Mouse (Mus musculus) hindbrain, embryonic 10.5 days (tissue): ENCODE measurements around the gene Gjc3. TPM values are rescaled to one million over a fixed set of nuclear protein-coding genes. Genes with fewer than 3 reads are reported as not detected.
A peak's percentile ranks its signal among the peaks of the same experiment; 100 is the strongest.

Experiments used
- DNase-seq: peaks from one replicate; pipeline ENCODE4 v3.0.0-alpha.2; 2017; ENCODE audit warnings: low spot score
- H3K27ac ChIP-seq: fragments of 300-500 bp; sonication (generic); 2 replicates; pipeline ENCODE4 v1.5.1; 2016; ENCODE audit warnings: mild to moderate bottlenecking, moderate library complexity
- H3K27me3 ChIP-seq: fragments of 300-500 bp; sonication (generic); 2 replicates; pipeline ENCODE4 v1.6.1; 2016; ENCODE audit warnings: mild to moderate bottlenecking; ENCODE audit not compliant: poor library complexity, insufficient read depth, severe bottlenecking
- H3K36me3 ChIP-seq: fragments of 300-500 bp; sonication (generic); 2 replicates; pipeline ENCODE4 v1.6.1; 2016; ENCODE audit warnings: mild to moderate bottlenecking, moderate library complexity
- H3K4me1 ChIP-seq: fragments of 300-500 bp; sonication (generic); replicated peaks from 2 replicates; pipeline ENCODE4 v1.6.1; 2016; ENCODE audit warnings: mild to moderate bottlenecking
- H3K4me3 ChIP-seq: fragments of 300-500 bp; sonication (generic); 2 replicates; pipeline ENCODE4 v1.5.1; 2016; ENCODE audit warnings: mild to moderate bottlenecking, moderate library complexity
- H3K9me3 ChIP-seq: fragments of 300-500 bp; sonication (generic); 2 replicates; pipeline ENCODE4 v1.6.1; 2016; ENCODE audit warnings: mild to moderate bottlenecking, moderate library complexity
- WGBS: fragments of 180-500 bp; shearing (Covaris S2); methylation state at CpG from one replicate; pipeline ENCODE4 v1.1.7; 2016; 5-methylcytosine and 5-hydroxymethylcytosine counted together
- polyA plus RNA-seq: library from polyadenylated mRNA; unstranded; fragments of >200 nt; fragmentation: Nextera tagmentation; extraction: Ambion mirVana; gene quantifications from 2 replicates; pipeline ENCODE4 v1.2.1, GENCODE M21; 2016

Gene Gjc3
- 0.10 and 0.30 TPM in 2 replicates for polyA plus RNA-seq

DNA sequence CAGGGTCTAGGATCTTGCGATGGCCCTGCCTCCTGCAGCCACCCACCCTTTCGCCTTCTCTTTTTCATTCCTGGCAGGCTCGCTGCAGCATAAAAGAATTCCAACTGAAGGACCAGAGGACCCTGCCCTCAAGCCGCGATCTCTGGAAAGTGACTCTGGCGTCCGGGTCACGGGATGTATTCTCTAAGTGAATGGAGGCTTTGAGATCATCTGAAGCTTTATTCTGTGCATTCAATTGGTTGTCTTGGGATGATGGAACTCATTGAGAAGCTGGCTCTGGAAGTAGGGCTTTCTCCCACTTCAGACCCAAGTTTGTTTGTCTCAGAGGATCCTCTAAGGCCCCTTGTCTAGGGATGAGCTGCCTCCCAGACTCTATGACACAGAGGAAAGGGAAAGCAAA is at the start of gene Gjc3:
Gene Gjc3 (minus strand): TSS at position 154 of the 400 bp plus-strand sequence.
- WGBS: 44% methylated on average over 8 of the region's 8 CpGs
- H3K27me3 ChIP-seq: no peaks in the 10 kb centered on the region
- H3K4me3 ChIP-seq: no peak within 1 kb of the TSS
- DNase-seq: peak; percentile 15
- H3K36me3 ChIP-seq: no peaks in the 10 kb centered on the region
- peak within 1 kb of the TSS; percentile 24; the same call in 1 of the 2 replicates for H3K27ac ChIP-seq
- H3K9me3 ChIP-seq: no peaks in the 10 kb centered on the region
- peaks cover 10% of the 10 kb centered on the region; the same call in 1 of the 2 replicates for H3K4me1 ChIP-seq

- no peaks in the 10 kb centered on the region for H3K9me3 ChIP-seq
- no peak overlapping the region for H3K27ac ChIP-seq
- no peak for DNase-seq
- no peaks in the 10 kb centered on the region for H3K27me3 ChIP-seq
- H3K4me3 ChIP-seq: no peak overlapping the region
- H3K36me3 ChIP-seq: no peaks in the 10 kb centered on the region
- WGBS: 92% methylated on average over 5 of the region's 5 CpGs
- 0 out of 2 replicates have a peak, but pooled peaks cover 4% of the 10 kb centered on the region for H3K4me1 ChIP-seq
Measured at GRCm38 (mm10) chr5:138012382-138012781, 49.5 kb upstream of the Gjc3 start.

DNA sequence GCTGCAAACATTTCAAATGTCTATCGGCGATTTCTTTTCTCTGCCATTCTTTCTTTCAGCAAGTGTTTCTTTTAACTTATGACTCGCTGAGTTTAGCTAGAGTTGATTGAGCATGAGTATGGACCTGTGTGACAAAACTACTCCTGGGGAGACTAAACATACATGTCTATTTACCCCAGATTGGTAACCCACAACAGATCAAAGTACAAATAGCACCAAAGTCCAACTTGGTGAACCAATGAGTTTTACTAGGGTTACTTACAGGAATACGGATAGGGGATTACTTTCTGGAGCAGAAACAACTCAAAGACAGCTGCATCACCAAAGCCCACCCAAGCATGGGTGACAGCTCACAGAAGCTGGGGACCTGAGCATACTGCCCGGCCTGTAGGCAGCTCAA is 46.5 kb upstream of the Gjc3 start:
- DNase-seq: no peak

DNA sequence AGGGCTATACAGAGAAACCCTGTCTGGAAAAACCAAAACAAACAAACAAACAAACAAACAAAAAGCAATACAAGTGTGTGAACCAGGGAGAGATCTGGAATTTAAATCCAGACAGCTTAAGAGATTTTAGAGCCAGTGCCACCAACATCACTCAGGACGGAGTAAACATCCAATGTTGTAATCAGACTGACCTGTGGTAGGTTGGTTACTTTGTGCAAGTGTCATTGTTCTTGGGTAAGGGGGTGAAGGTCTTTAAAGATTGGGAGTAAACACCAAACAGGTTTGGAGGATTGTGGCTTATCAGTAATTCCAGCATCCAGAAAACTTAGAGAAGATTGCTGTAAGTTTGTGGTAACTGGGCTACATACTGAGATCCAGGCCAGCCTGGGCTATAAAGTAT is 23.5 kb upstream of the Gjc3 start:
- H3K4me3 ChIP-seq: no peak overlapping the region
- DNase-seq: no peak
- no peaks in the 10 kb centered on the region for H3K4me1 ChIP-seq
- H3K27ac ChIP-seq: no peak overlapping the region
- WGBS: 84% methylated on average over 1 of the region's 1 CpGs
- 0 out of 2 replicates have a peak, but pooled peaks cover 3% of the 10 kb centered on the region for H3K9me3 ChIP-seq
- H3K27me3 ChIP-seq: no peaks in the 10 kb centered on the region
- H3K36me3 ChIP-seq: no peaks in the 10 kb centered on the region

More for the DNA sequence above, 46.5 kb upstream of the Gjc3 start:
- Histone ChIP-seq H3K9me3 (peaks cover 5% of the 10 kb centered on the region; the same call in 1 of the 2 replicates), H3K27me3 (no peaks in the 10 kb centered on the region), H3K27ac (no peak overlapping the region), H3K36me3 (no peaks in the 10 kb centered on the region), H3K4me3 (no peak overlapping the region), H3K4me1 (no peaks in the 10 kb centered on the region)
- WGBS: 92% methylated on average over 5 of the region's 5 CpGs

DNA sequence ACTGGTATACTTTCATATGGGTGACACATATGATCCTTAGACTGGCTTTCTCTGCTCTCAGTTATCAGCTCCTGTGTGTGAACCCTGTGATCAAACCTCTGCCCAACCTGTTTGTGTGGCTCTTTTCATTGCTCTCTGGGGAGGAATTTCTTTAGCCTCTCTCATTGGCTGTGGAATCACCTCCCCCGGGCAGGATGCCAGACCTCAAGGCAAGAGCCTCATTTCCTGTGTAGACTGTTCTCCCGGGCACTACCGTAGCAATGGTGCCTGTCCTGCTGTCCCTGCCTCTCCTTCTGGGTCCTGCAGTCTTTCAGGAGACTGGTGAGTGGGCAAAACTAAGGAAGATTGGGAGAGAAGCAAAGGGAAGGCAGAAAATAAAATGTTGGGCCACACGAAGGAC is 18.4 kb upstream of the Gjc3 start, which contains the start of gene Azgp1:
Gene Azgp1 (plus strand): TSS at position 221 of the 400 bp plus-strand sequence.
- H3K36me3 ChIP-seq: no peaks in the 10 kb centered on the region
- 0 out of 2 replicates have a peak, but pooled peaks cover 3% of the 10 kb centered on the region for H3K9me3 ChIP-seq
- H3K27ac ChIP-seq: no peak within 1 kb of the TSS
- no peak for DNase-seq
- no peak within 1 kb of the TSS for H3K4me3 ChIP-seq
- WGBS: 85% methylated on average over 4 of the region's 4 CpGs
- H3K27me3 ChIP-seq: no peaks in the 10 kb centered on the region
- no peaks in the 10 kb centered on the region for H3K4me1 ChIP-seq

DNA sequence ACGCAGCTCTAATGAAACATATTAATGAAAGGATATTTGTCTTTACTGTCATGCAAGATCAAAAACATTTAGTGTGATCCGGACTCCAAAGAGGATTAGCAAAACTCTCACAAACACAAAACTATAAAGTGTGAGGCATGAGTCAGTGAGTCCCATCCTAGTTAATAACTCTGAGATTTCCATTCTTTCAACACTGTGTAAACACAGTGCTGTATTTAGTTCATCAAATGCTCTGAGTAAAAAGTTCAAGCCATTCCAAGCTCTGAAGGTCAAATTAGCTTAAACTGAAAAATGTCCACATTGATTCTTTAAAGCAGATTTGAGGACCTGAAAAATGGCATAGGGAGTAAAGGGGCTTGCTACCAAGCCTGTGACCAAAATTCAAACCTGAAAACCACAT is 16.2 kb upstream of the Gjc3 start:
- H3K27ac ChIP-seq: no peak overlapping the region
- no peaks in the 10 kb centered on the region for H3K27me3 ChIP-seq
- 0 out of 2 replicates have a peak, but pooled peaks cover 3% of the 10 kb centered on the region for H3K9me3 ChIP-seq
- WGBS: 81% methylated on average over 2 of the region's 2 CpGs
- H3K4me3 ChIP-seq: no peak overlapping the region
- no peak for DNase-seq
- H3K36me3 ChIP-seq: no peaks in the 10 kb centered on the region
- no peaks in the 10 kb centered on the region for H3K4me1 ChIP-seq

- Histone ChIP-seq H3K4me3 (no peak overlapping the region), H3K36me3 (no peaks in the 10 kb centered on the region), H3K27ac (no peak overlapping the region), H3K4me1 (no peaks in the 10 kb centered on the region), H3K9me3 (no peaks in the 10 kb centered on the region), H3K27me3 (no peaks in the 10 kb centered on the region)
- DNase-seq: no peak
- WGBS: 49% methylated on average over 1 of the region's 1 CpGs
Measured at GRCm38 (mm10) chr5:137977291-137977690, 14.4 kb upstream of the Gjc3 start.

DNA sequence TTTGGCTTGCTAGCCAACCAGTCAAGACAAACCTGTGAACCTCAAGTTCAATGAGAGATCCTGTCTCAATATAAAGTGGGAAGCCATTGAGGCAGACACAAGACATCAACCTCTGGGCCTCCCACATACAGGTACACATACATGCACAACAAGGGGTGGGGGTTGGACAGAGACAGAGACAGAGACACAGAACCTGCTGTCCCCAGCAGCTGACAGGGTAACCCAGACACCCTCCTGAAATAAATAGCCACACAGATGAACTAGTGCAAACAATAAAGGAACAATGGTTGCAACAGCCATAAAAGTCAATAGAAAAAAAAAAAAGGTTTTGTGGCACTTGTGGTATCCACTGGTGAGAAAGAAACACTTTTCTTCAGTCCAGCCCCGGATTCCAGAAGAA is 12.5 kb upstream of the Gjc3 start:
- Histone ChIP-seq H3K9me3 (no peaks in the 10 kb centered on the region), H3K4me3 (no peak overlapping the region), H3K36me3 (no peaks in the 10 kb centered on the region), H3K4me1 (no peaks in the 10 kb centered on the region), H3K27ac (no peak overlapping the region), H3K27me3 (no peaks in the 10 kb centered on the region)
- 52% methylated on average over 1 of the region's 1 CpGs for WGBS
- DNase-seq: no peak

DNA sequence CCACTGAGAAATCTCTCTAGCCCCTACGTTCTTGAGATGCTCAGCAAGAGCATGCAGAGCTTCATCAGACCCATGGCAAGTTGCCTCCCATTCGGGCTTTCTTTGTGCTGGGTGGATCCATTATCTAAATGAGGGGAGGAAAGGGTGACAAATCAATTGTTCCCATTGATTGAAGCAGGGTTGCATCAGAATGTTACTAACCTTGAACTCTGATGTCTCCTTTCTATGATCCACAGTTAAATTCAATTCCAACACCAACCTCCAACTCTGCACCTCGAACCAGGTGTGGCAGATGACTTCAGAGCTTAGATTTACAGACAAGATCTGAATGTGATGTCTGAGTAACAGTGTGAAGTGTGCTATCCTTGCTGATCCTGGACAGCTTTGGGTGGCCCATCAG is 11.8 kb upstream of the Gjc3 start:
- WGBS: 66% methylated on average over 3 of the region's 3 CpGs
- Histone ChIP-seq H3K27me3 (no peaks in the 10 kb centered on the region), H3K36me3 (no peaks in the 10 kb centered on the region), H3K27ac (no peak overlapping the region), H3K4me1 (no peaks in the 10 kb centered on the region), H3K4me3 (no peak overlapping the region), H3K9me3 (no peaks in the 10 kb centered on the region)
- no peak for DNase-seq

DNA sequence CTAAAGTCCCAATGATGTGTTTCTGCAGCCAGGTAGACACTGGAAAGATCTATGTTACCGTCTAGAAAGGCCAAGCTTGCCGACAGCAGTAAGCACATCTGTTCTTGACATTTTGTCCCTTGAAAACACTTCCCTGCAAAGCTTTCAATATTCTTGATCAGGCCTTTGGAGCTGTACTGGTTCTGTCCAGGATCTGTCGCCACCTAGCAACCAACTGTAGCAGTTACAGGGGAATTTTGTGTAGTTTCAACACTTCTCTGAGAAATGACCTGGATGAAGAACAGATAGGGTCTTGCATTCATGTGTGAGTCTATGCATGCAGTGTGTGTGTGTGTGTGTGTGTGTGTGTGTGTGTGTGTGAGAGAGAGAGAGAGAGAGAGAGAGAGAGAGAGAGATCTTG is 10.8 kb upstream of the Gjc3 start:
- WGBS: 53% methylated on average over 3 of the region's 3 CpGs
- no peak for DNase-seq

GRCm38 (mm10) chr5:137973161-137973560 is 10.3 kb upstream of the Gjc3 start:
- Histone ChIP-seq H3K4me1 (no peaks in the 10 kb centered on the region), H3K36me3 (no peaks in the 10 kb centered on the region), H3K9me3 (no peaks in the 10 kb centered on the region), H3K4me3 (no peak overlapping the region), H3K27ac (no peak overlapping the region), H3K27me3 (no peaks in the 10 kb centered on the region)
- WGBS: 61% methylated on average over 2 of the region's 2 CpGs
- no peak for DNase-seq

More for the DNA sequence above, 10.8 kb upstream of the Gjc3 start:
- no peak overlapping the region for H3K27ac ChIP-seq
- no peak overlapping the region for H3K4me3 ChIP-seq
- H3K9me3 ChIP-seq: no peaks in the 10 kb centered on the region
- H3K27me3 ChIP-seq: no peaks in the 10 kb centered on the region
- H3K36me3 ChIP-seq: no peaks in the 10 kb centered on the region
- H3K4me1 ChIP-seq: no peaks in the 10 kb centered on the region

GRCm38 (mm10) chr5:137966492-137966891 is 3.6 kb upstream of the Gjc3 start:
- H3K36me3 ChIP-seq: no peaks in the 10 kb centered on the region
- no peaks in the 10 kb centered on the region for H3K27me3 ChIP-seq
- H3K9me3 ChIP-seq: no peaks in the 10 kb centered on the region
- peaks cover 10% of the 10 kb centered on the region; the same call in 1 of the 2 replicates for H3K4me1 ChIP-seq
- no peak for DNase-seq
- no peak overlapping the region for H3K4me3 ChIP-seq
- no peak overlapping the region for H3K27ac ChIP-seq

GRCm38 (mm10) chr5:137956404-137956803 is 6.5 kb downstream of the Gjc3 start:
- Histone ChIP-seq H3K27ac (no peak overlapping the region), H3K36me3 (no peaks in the 10 kb centered on the region), H3K4me1 (no peaks in the 10 kb centered on the region), H3K27me3 (no peaks in the 10 kb centered on the region), H3K9me3 (no peaks in the 10 kb centered on the region), H3K4me3 (no peak overlapping the region)
- whole genome bisulfite sequencing: 89% methylated on average over 3 of the region's 3 CpGs
- no peak for DNase-seq

DNA sequence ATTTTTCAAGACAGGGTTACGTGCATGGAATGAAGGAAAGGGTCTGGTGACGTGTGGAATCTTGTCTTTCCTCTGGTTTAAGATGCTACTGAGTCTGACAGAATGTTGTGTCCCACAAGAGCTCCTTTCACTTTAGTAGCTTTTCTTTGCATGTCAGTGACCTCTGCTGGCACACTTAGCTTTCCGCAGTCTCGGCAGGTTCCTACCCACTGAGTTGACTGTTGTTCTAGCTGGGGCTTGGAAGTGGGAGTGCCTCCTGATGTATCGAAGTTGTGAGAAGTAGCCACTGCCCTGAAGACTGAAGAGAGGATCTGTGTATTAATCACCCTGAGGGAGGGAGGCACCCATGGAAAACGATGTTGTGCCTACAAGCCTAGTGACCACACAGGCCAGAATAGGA is 11.7 kb downstream of the Gjc3 start:
- 44% methylated on average over 6 of the region's 6 CpGs for WGBS
- no peak for DNase-seq

More for the DNA sequence above, 11.7 kb downstream of the Gjc3 start:
- Histone ChIP-seq H3K27me3 (no peaks in the 10 kb centered on the region), H3K9me3 (no peaks in the 10 kb centered on the region), H3K4me3 (no peak overlapping the region), H3K4me1 (no peaks in the 10 kb centered on the region), H3K36me3 (no peaks in the 10 kb centered on the region), H3K27ac (no peak overlapping the region)
